In the genomic region with DNA sequence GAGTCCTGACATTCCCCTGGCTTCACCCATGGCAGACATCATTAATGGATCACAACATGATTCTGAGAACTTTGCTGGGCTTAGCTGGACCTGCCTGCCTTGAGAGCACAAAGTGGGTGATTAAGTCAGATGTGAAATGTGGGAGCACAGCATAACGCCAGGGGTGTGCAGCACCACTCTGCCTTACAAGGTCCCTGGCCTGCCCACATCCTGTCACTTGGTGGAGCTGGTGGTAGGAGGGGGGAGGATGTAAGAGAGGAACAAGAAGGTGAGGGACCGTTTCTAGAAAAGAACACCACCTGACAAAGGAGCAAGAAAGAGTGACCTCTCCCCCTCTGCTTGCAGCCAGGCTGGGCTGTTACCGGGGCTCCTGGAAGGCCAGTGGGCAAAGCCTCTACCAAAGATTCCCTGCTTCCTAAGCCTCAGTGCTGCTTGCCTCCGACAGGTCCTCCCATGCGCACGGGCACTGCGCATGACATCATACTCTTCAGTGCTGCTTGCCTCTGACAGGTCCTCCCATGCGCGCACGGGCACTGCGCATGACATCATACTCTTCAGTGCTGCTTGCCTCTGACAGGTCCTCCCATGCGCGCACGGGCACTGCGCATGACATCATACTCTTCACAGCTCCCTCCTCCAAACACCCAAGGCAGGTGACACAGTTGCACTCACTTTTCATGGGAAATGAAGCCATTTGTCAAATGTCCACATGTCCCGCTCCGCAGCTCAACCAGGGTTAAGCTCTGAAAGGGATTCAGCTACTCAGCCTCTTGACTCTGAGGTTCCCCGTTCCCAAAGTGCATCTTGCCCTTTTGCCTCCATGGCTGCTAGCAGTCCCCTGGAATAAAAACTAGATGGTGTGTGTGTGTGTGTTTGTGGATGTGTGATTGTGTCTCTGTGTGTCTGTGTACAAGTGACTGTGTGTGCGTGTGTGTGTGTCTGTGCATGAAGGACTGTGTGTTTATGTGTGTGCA, we compare ENCODE assay signal across 14 mouse cellular contexts.
DNase-seq lines count a peak whose midpoint lies in the region; ATAC-seq lines count a peak whose summit lies in the region.
"Had no signal": no experiment of that assay in that cellular context is flagged by ENCODE, and none has a peak within 500 bp of the region (broad histone marks: within the 10 kb centered on the region; RNA-seq: fewer than 3 reads in every experiment).

No protein-coding gene starts in this region.

- WGBS in limb, embryonic 12.5 days = 35% methylated on average over 19 of the region's 19 CpGs
- 38% methylated on average over 19 of the region's 19 CpGs for WGBS in limb, embryonic 10.5 days
- 25% methylated on average over 19 of the region's 19 CpGs for WGBS in midbrain, embryonic 13.5 days

- H3K4me3 ChIP-seq in limb, embryonic 12.5 days (replicated peaks) = no peak overlapping the region
- H3K4me3 ChIP-seq in limb, embryonic 10.5 days = no peak overlapping the region
- no peak overlapping the region for H3K4me3 ChIP-seq in midbrain, embryonic 13.5 days (replicated peaks)
- H3K4me3 ChIP-seq: heart, embryonic 12.5 days had no signal

- H3K27me3 ChIP-seq in limb, embryonic 12.5 days = peaks cover 75% of the 10 kb centered on the region
- H3K27me3 ChIP-seq in limb, embryonic 10.5 days (ENCODE audit: low read depth, poor library complexity, severe bottlenecking) = peaks cover 91% of the 10 kb centered on the region
- H3K27me3 ChIP-seq in midbrain, embryonic 13.5 days = peaks cover 37% of the 10 kb centered on the region

- peaks cover 20% of the 10 kb centered on the region for H3K9me3 ChIP-seq in limb, embryonic 12.5 days
- peaks cover 11% of the 10 kb centered on the region for H3K9me3 ChIP-seq in limb, embryonic 10.5 days (replicated peaks)
- peaks cover 21% of the 10 kb centered on the region for H3K9me3 ChIP-seq in midbrain, embryonic 13.5 days

- ATAC-seq in limb, embryonic 12.5 days (ENCODE audit: insufficient number of reproducible peaks, insufficient read depth, low FRiP score, low TSS enrichment, low read depth) = peak; percentile 37; the same call in 1 of the 2 replicates
- ATAC-seq in hematopoietic stem cell, adult 5-6 weeks (replicated peaks in 1 of 2; ENCODE audit: insufficient read depth in 1 of 2, low FRiP score in 2 of 2, low TSS enrichment in 1 of 2, low read depth in 1 of 2, poor library complexity in 2 of 2, severe bottlenecking in 2 of 2) = peak; percentile 51 to 53; a peak in 1 of 4 replicates
- peak; percentile 70 for ATAC-seq in midbrain, embryonic 13.5 days
- ATAC-seq in inflammation-experienced regulatory T-cells, adult 6 months = no peak
- ATAC-seq: CD4-positive, CD25-positive, alpha-beta regulatory T cell, adult 4 months had no signal

- no peak overlapping the region for H3K27ac ChIP-seq in limb, embryonic 12.5 days
- H3K27ac ChIP-seq in limb, embryonic 10.5 days = no peak overlapping the region
- peak overlapping the region; percentile 91 for H3K27ac ChIP-seq in midbrain, embryonic 13.5 days
- H3K27ac ChIP-seq: liver, embryonic 14.5 days had no signal

- H3K4me2 ChIP-seq in limb, embryonic 12.5 days = no peak overlapping the region
- peak overlapping the region; percentile 12 for H3K4me2 ChIP-seq in midbrain, embryonic 13.5 days (replicated peaks)
- H3K4me2 ChIP-seq: heart, embryonic 12.5 days had no signal

- DNase-seq in limb, embryonic 10.5 days (ENCODE audit: low spot score) = no peak
- peak; percentile 61 for DNase-seq in retina, postnatal 1 day
- no peak for DNase-seq in cerebellum, postnatal 4 days (ENCODE audit: low spot score in 2 of 2)
- no peak for DNase-seq in left cerebral cortex, adult 18-20 months (ENCODE audit: low spot score in 2 of 2)
- DNase-seq: adrenal gland, postnatal 14 days; cerebellum, adult 11-12 months; right cerebral cortex, postnatal 4 days had no signal

- no peaks in the 10 kb centered on the region for H3K36me3 ChIP-seq in limb, embryonic 12.5 days
- H3K36me3 ChIP-seq in limb, embryonic 10.5 days = no peaks in the 10 kb centered on the region
- 0 out of 2 replicates have a peak, but pooled peaks cover 6% of the 10 kb centered on the region for H3K36me3 ChIP-seq in midbrain, embryonic 13.5 days
- H3K36me3 ChIP-seq: heart, embryonic 12.5 days had no signal

- no peak overlapping the region for H3K9ac ChIP-seq in limb, embryonic 12.5 days (replicated peaks)
- no peak overlapping the region for H3K9ac ChIP-seq in midbrain, embryonic 13.5 days (replicated peaks)
- H3K9ac ChIP-seq: heart, embryonic 12.5 days; liver, embryonic 14.5 days had no signal

- H3K4me1 ChIP-seq in limb, embryonic 12.5 days (replicated peaks) = no peaks in the 10 kb centered on the region; the same call in 1 of the 2 replicates
- peaks cover 11% of the 10 kb centered on the region for H3K4me1 ChIP-seq in limb, embryonic 10.5 days
- peaks cover 29% of the 10 kb centered on the region for H3K4me1 ChIP-seq in midbrain, embryonic 13.5 days (replicated peaks)
